ENCODE assay signal across 29 mouse cellular contexts in the genomic region with DNA sequence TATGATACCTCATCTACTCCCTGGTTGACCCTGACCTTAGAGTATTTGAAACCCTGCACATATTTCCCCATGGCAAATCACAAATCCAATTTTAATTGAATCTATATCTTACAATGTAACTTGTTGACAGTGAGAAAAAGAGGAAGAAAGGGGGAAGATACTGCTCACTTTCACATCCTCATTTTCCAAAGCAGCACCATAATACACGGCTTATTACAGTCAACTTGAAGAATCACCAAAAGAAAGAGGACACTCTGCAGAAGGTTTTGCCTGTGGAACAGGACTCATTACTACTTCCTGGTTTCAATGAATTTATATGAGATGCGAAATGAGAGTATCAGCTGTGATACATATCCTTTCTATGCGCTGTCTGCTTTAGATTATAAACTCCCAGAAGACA.
A peak's percentile ranks its signal among the peaks of the same experiment; 100 is the strongest.
DNase-seq lines count a peak whose midpoint lies in the region; ATAC-seq and TF ChIP-seq lines count a peak whose summit lies in the region.
"Had no signal": no experiment of that assay in that cellular context is flagged by ENCODE, and none has a peak within 500 bp of the region (broad histone marks: within the 10 kb centered on the region; RNA-seq: fewer than 3 reads in every experiment).

No protein-coding gene starts in this region.

- TF ChIP-seq EP300 in CH12.LX (IDR thresholded peaks at IDR 0.05; ENCODE audit: low read length), result peak; percentile 38; the same call in 1 of the 2 replicates

- WGBS in limb, embryonic 10.5 days, result 87% methylated on average over 3 of the region's 3 CpGs

- DNase-seq in CH12.LX (ENCODE audit: extremely low read depth), result peak; percentile 18
- DNase-seq in skeletal muscle tissue, adult 2 months (ENCODE audit: low read depth, low spot score), result peak; percentile 0
- DNase-seq in limb, embryonic 10.5 days (ENCODE audit: low spot score), result no peak
- no peak for DNase-seq in left cerebral cortex, adult 2 months (ENCODE audit: extremely low spot score in 1 of 2, low spot score in 2 of 2)
- no peak for DNase-seq in urinary bladder, adult 2 months (ENCODE audit: low spot score)
- DNase-seq: adrenal gland, adult 2 months; adrenal gland, postnatal 14 days; cerebellum, adult 11 months; cerebellum, adult 2 months; cerebellum, adult 9-11 months; cerebellum, postnatal 25 days; embryo, embryonic 11 days; gastrocnemius, postnatal 25 days; heart, adult 2 months; heart, postnatal 14 days; heart, postnatal 4 days had no signal

- no peak overlapping the region for H3K4me2 ChIP-seq in CH12.LX (ENCODE audit: insufficient read depth, low read depth, poor library complexity, severe bottlenecking)
- H3K4me2 ChIP-seq: embryonic facial prominence, embryonic 13.5 days; forebrain, embryonic 12.5 days; forebrain, embryonic 15.5 days; heart, embryonic 13.5 days; hindbrain, embryonic 14.5 days had no signal

- peak; percentile 85 for ATAC-seq in granulocyte monocyte progenitor cell, adult 5-6 weeks (replicated peaks; ENCODE audit: poor library complexity, severe bottlenecking)
- ATAC-seq: CD4-positive, CD25-positive, alpha-beta regulatory T cell, adult 4 months; forebrain, embryonic 15.5 days; hindbrain, postnatal 0 days; inflammation-experienced regulatory T-cells, adult 6 months; Patski had no signal

- no peak for TF ChIP-seq POLR2A in CH12.LX (IDR thresholded peaks at IDR 0.05; ENCODE audit: low read depth, low read length)

- no peak for TF ChIP-seq CTCF in CH12.LX (conservative IDR thresholded peaks at IDR 0.05 in 1 of 2, IDR thresholded peaks at IDR 0.05 in 1 of 2; ENCODE audit: low read depth in 2 of 2, low read length in 2 of 2)
- TF ChIP-seq CTCF in left cerebral cortex, adult 2 months (IDR thresholded peaks at IDR 0.05), result no peak

- H3K9ac ChIP-seq in CH12.LX (ENCODE audit: insufficient read depth, low read depth), result no peak overlapping the region
- H3K9ac ChIP-seq: embryonic facial prominence, embryonic 13.5 days; forebrain, embryonic 12.5 days; forebrain, embryonic 15.5 days; heart, embryonic 13.5 days; hindbrain, embryonic 14.5 days had no signal

- peaks cover 0 to 4% of the 10 kb centered on the region in 2 experiments; a peak in 1 of 4 replicates for H3K4me1 ChIP-seq in CH12.LX (ENCODE audit: control insufficient read depth in 1 of 2, insufficient read depth in 2 of 2)
- 0 out of 2 replicates have a peak, but pooled peaks cover 3% of the 10 kb centered on the region for H3K4me1 ChIP-seq in limb, embryonic 10.5 days
- H3K4me1 ChIP-seq: embryonic facial prominence, embryonic 10.5 days; embryonic facial prominence, embryonic 13.5 days; forebrain, embryonic 12.5 days; forebrain, embryonic 15.5 days; heart, embryonic 10.5 days; heart, embryonic 13.5 days had no signal

- no peaks in the 10 kb centered on the region for H3K79me2 ChIP-seq in CH12.LX (replicated peaks; ENCODE audit: control insufficient read depth, extremely low read depth, insufficient read depth, poor library complexity, severe bottlenecking)

- intact Hi-C loops in left cerebral cortex, adult 2 months (cut with DNase I), result no loop called here

- H3K36me3 ChIP-seq in CH12.LX (replicated peaks in 1 of 2; ENCODE audit: control insufficient read depth in 1 of 2, insufficient read depth in 1 of 2, low read length in 1 of 2), result no peaks in the 10 kb centered on the region
- no peaks in the 10 kb centered on the region for H3K36me3 ChIP-seq in limb, embryonic 10.5 days
- H3K36me3 ChIP-seq: embryonic facial prominence, embryonic 10.5 days; embryonic facial prominence, embryonic 13.5 days; forebrain, embryonic 12.5 days; forebrain, embryonic 15.5 days; heart, embryonic 10.5 days; heart, embryonic 13.5 days had no signal

- H3K4me3 ChIP-seq in CH12.LX (replicated peaks in 1 of 3; ENCODE audit: low read depth in 2 of 3, low read length in 2 of 3, poor library complexity in 1 of 3), result no peak overlapping the region
- no peak overlapping the region for H3K4me3 ChIP-seq in limb, embryonic 10.5 days
- H3K4me3 ChIP-seq in left cerebral cortex, adult 2 months, result no peak overlapping the region
- H3K4me3 ChIP-seq: embryonic facial prominence, embryonic 10.5 days; embryonic facial prominence, embryonic 13.5 days; erythroblast, embryonic 14.5 days; forebrain, embryonic 12.5 days; forebrain, embryonic 15.5 days; heart, adult 2 months; heart, embryonic 10.5 days; heart, embryonic 13.5 days had no signal

- in situ Hi-C loops in CH12.LX (cut with MboI; ENCODE audit: low pct_ligation_motif_present, low pct_unique_long_range_greater_than_20kb, low sequenced_read_pairs), result no loop called here

- TF ChIP-seq RAD21 in CH12.LX (IDR thresholded peaks at IDR 0.05; ENCODE audit: low read depth, low read length), result no peak

- H3K9me3 ChIP-seq in CH12.LX (replicated peaks; ENCODE audit: low read length), result no peaks in the 10 kb centered on the region
- H3K9me3 ChIP-seq in limb, embryonic 10.5 days (replicated peaks), result no peaks in the 10 kb centered on the region
- H3K9me3 ChIP-seq: embryonic facial prominence, embryonic 10.5 days; embryonic facial prominence, embryonic 13.5 days; forebrain, embryonic 12.5 days; forebrain, embryonic 15.5 days; heart, embryonic 10.5 days; heart, embryonic 13.5 days had no signal

- H3K27me3 ChIP-seq in CH12.LX (replicated peaks), result no peaks in the 10 kb centered on the region
- peaks cover 58% of the 10 kb centered on the region for H3K27me3 ChIP-seq in limb, embryonic 10.5 days (ENCODE audit: low read depth, poor library complexity, severe bottlenecking)
- H3K27me3 ChIP-seq: forebrain, embryonic 12.5 days; forebrain, embryonic 15.5 days had no signal

- H3K27ac ChIP-seq in CH12.LX (ENCODE audit: insufficient read depth, low read depth), result no peak overlapping the region
- no peak overlapping the region for H3K27ac ChIP-seq in limb, embryonic 10.5 days
- no peak overlapping the region for H3K27ac ChIP-seq in left cerebral cortex, adult 2 months
- H3K27ac ChIP-seq: embryonic facial prominence, embryonic 10.5 days; embryonic facial prominence, embryonic 13.5 days; forebrain, embryonic 12.5 days; forebrain, embryonic 15.5 days; heart, adult 2 months; heart, embryonic 10.5 days; heart, embryonic 13.5 days; hindbrain, embryonic 14.5 days; hindbrain, postnatal 0 days had no signal

- dilution Hi-C loops in CH12.LX (cut with MboI; ENCODE audit: extremely low pct_ligation_motif_present, extremely low pct_unique_long_range_greater_than_20kb, low sequenced_read_pairs), result no loop called here

TF ChIP-seq in CH12.LX, 34 proteins besides CTCF, POLR2A, EP300 and RAD21:
- TF ChIP-seq IRF4 (IDR thresholded peaks at IDR 0.05; ENCODE audit: low read depth, low read length) (0 out of 2 replicates have a peak, but pooled peaks have one; percentile 26), TCF12 (IDR thresholded peaks at IDR 0.05; ENCODE audit: low read depth, low read length) (no peak)

Comparison
In these comparisons a context has a peak if more than half of its experiments do, and no peak if none do; other contexts are left out.
1. DNase-seq: peak in CH12.LX (single experiment) and skeletal muscle tissue, adult 2 months (single experiment); none in limb, embryonic 10.5 days (single experiment), left cerebral cortex, adult 2 months (0 of 2) and urinary bladder, adult 2 months (single experiment).